Mouse (Mus musculus) heart, embryonic 15.5 days (tissue): ENCODE data around the gene Ankmy1. TPM values are rescaled to one million over a fixed set of nuclear protein-coding genes. Genes with fewer than 3 reads are reported as not detected.

Source experiments
- ATAC-seq: fragments of 200-750 bp; cut with Nextera tagmentation; replicated peaks from 2 replicates; pipeline ENCODE4 v1.8.0; 2017; ENCODE audit warnings: low read depth, moderate TSS enrichment; ENCODE audit not compliant: insufficient number of reproducible peaks, insufficient read depth, low FRiP score
- H3K27ac ChIP-seq: fragments of 300-500 bp; sonication (generic); 2 replicates; pipeline ENCODE4 v1.5.1; 2015; ENCODE audit warnings: mild to moderate bottlenecking, inconsistent platforms
- H3K27me3 ChIP-seq: fragments of 300-500 bp; sonication (generic); 2 replicates; pipeline ENCODE4 v1.6.1; 2015; ENCODE audit warnings: inconsistent platforms
- H3K36me3 ChIP-seq: fragments of 300-500 bp; sonication (generic); 2 replicates; pipeline ENCODE4 v1.6.1; 2015; ENCODE audit warnings: mild to moderate bottlenecking, inconsistent platforms
- H3K4me1 ChIP-seq: fragments of 300-500 bp; sonication (generic); replicated peaks from 2 replicates; pipeline ENCODE4 v1.6.1; 2015; ENCODE audit warnings: inconsistent platforms
- H3K4me2 ChIP-seq: fragments of 300-500 bp; sonication (generic); 2 replicates; pipeline ENCODE4 v1.6.1; 2015; ENCODE audit warnings: inconsistent platforms, mild to moderate bottlenecking, moderate library complexity
- H3K4me3 ChIP-seq: fragments of 300-500 bp; sonication (generic); 2 replicates; pipeline ENCODE4 v1.5.1; 2015; ENCODE audit warnings: mild to moderate bottlenecking, inconsistent platforms
- H3K9ac ChIP-seq: fragments of 300-500 bp; sonication (generic); 2 replicates; pipeline ENCODE4 v1.6.1; 2015; ENCODE audit warnings: mild to moderate bottlenecking, inconsistent platforms
- H3K9me3 ChIP-seq: fragments of 300-500 bp; sonication (generic); replicated peaks from 2 replicates; pipeline ENCODE4 v1.6.1; 2016; ENCODE audit warnings: inconsistent platforms
- WGBS: fragments of 180-500 bp; shearing (Covaris S2); methylation state at CpG from one replicate; pipeline ENCODE4 v1.1.7; 2015; ENCODE audit warnings: mixed read lengths; 5-methylcytosine and 5-hydroxymethylcytosine counted together
- polyA plus RNA-seq: library from polyadenylated mRNA; unstranded; fragments of >200 nt; fragmentation: Nextera tagmentation; extraction: Ambion mirVana; gene quantifications from 2 replicates; pipeline ENCODE4 v1.2.1, GENCODE M21; 2015

Gene Ankmy1
- polyA plus RNA-seq, 1 experiment from 2014 or later: 0.10 TPM

GRCm38 (mm10) chr1:92934182-92934827 is 31.6 kb upstream of the Ankmy1 start, which contains the start of gene Capn10:
Gene Capn10 (plus strand): TSS chr1:92934376.
- peak within 1 kb of the TSS; percentile 97 for H3K27ac ChIP-seq
- H3K4me2 ChIP-seq: peak within 1 kb of the TSS; percentile 85
- peak within 1 kb of the TSS; percentile 74 for H3K4me3 ChIP-seq
- peaks cover 32% of the 10 kb centered on the region for H3K4me1 ChIP-seq
- H3K36me3 ChIP-seq: peaks cover 11% of the 10 kb centered on the region; the same call in 1 of the 2 replicates
- peak; percentile 97 for ATAC-seq
- no peaks in the 10 kb centered on the region for H3K27me3 ChIP-seq
- peak within 1 kb of the TSS; percentile 54 for H3K9ac ChIP-seq
- under 1% methylated on average over 45 of the region's 45 CpGs for WGBS
- 0 out of 2 replicates have a peak, but pooled peaks cover 2% of the 10 kb centered on the region for H3K9me3 ChIP-seq

- 0 out of 2 replicates have a peak, but pooled peaks cover 2% of the 10 kb centered on the region for H3K9me3 ChIP-seq
- H3K4me2 ChIP-seq: peak overlapping the region; percentile 85
- H3K36me3 ChIP-seq: peaks cover 4% of the 10 kb centered on the region; the same call in 1 of the 2 replicates
- peaks cover 5% of the 10 kb centered on the region; the same call in 1 of the 2 replicates for H3K27me3 ChIP-seq
- H3K27ac ChIP-seq: peak overlapping the region; percentile 97
- peak overlapping the region; percentile 74 for H3K4me3 ChIP-seq
- H3K4me1 ChIP-seq: peaks cover 32% of the 10 kb centered on the region
- H3K9ac ChIP-seq: peak overlapping the region; percentile 54
- no peak for ATAC-seq
- 69% methylated on average over 4 of the region's 4 CpGs for WGBS
Measured at GRCm38 (mm10) chr1:92933611-92934010, 30.9 kb upstream of the Ankmy1 start.

GRCm38 (mm10) chr1:92930171-92930706 is 27.5 kb upstream of the Ankmy1 start:
- H3K4me1 ChIP-seq: peaks cover 15% of the 10 kb centered on the region
- ATAC-seq: no peak

GRCm38 (mm10) chr1:92921496-92921895 is 18.8 kb upstream of the Ankmy1 start:
- Histone ChIP-seq H3K4me2 (0 out of 2 replicates have a peak overlapping the region, but pooled peaks have one; percentile 23), H3K4me3 (no peak overlapping the region), H3K9ac (peak overlapping the region; percentile 31), H3K36me3 (peaks cover 44% of the 10 kb centered on the region), H3K9me3 (no peaks in the 10 kb centered on the region), H3K27me3 (no peaks in the 10 kb centered on the region), H3K27ac (peak overlapping the region; percentile 81), H3K4me1 (peaks cover 24% of the 10 kb centered on the region)
- 58% methylated on average over 4 of the region's 4 CpGs for WGBS
- peak; percentile 37; the same call in 1 of the 2 replicates for ATAC-seq

More at GRCm38 (mm10) chr1:92930171-92930706, 27.5 kb upstream of the Ankmy1 start:
- Histone ChIP-seq H3K9me3 (0 out of 2 replicates have a peak, but pooled peaks cover 2% of the 10 kb centered on the region), H3K27me3 (peaks cover 13% of the 10 kb centered on the region), H3K9ac (no peak overlapping the region), H3K4me3 (no peak overlapping the region), H3K27ac (no peak overlapping the region), H3K36me3 (no peaks in the 10 kb centered on the region), H3K4me2 (no peak overlapping the region)
- WGBS: 14% methylated on average over 1 of the region's 1 CpGs

GRCm38 (mm10) chr1:92920474-92921200 is 17.9 kb upstream of the Ankmy1 start:
- Histone ChIP-seq H3K27ac (peak overlapping the region; percentile 81), H3K9me3 (no peaks in the 10 kb centered on the region), H3K9ac (no peak overlapping the region), H3K4me1 (peaks cover 24% of the 10 kb centered on the region), H3K27me3 (no peaks in the 10 kb centered on the region), H3K4me3 (no peak overlapping the region), H3K4me2 (no peak overlapping the region), H3K36me3 (peaks cover 53% of the 10 kb centered on the region)
- ATAC-seq: no peak
- WGBS: 61% methylated on average over 7 of the region's 7 CpGs

- Histone ChIP-seq H3K9ac (no peak overlapping the region), H3K36me3 (peaks cover 61% of the 10 kb centered on the region), H3K4me1 (peaks cover 24% of the 10 kb centered on the region), H3K27ac (no peak overlapping the region), H3K4me3 (no peak overlapping the region), H3K27me3 (no peaks in the 10 kb centered on the region), H3K9me3 (no peaks in the 10 kb centered on the region), H3K4me2 (no peak overlapping the region)
- WGBS: 84% methylated on average over 12 of the region's 12 CpGs
- no peak for ATAC-seq
Measured at GRCm38 (mm10) chr1:92919775-92920174, 17.1 kb upstream of the Ankmy1 start.

- Histone ChIP-seq H3K4me2 (no peak overlapping the region), H3K9me3 (no peaks in the 10 kb centered on the region), H3K4me3 (no peak overlapping the region), H3K27ac (no peak overlapping the region), H3K36me3 (peaks cover 65% of the 10 kb centered on the region), H3K9ac (no peak overlapping the region), H3K27me3 (no peaks in the 10 kb centered on the region), H3K4me1 (peaks cover 24% of the 10 kb centered on the region)
- WGBS: 97% methylated on average over 11 of the region's 11 CpGs
- no peak for ATAC-seq
Measured at GRCm38 (mm10) chr1:92919151-92919550, 16.4 kb upstream of the Ankmy1 start.

GRCm38 (mm10) chr1:92916725-92917124 is 14.0 kb upstream of the Ankmy1 start:
- no peak for ATAC-seq
- no peaks in the 10 kb centered on the region for H3K9me3 ChIP-seq
- no peaks in the 10 kb centered on the region for H3K27me3 ChIP-seq
- peaks cover 29% of the 10 kb centered on the region for H3K4me1 ChIP-seq
- H3K4me3 ChIP-seq: no peak overlapping the region
- WGBS: 93% methylated on average over 9 of the region's 9 CpGs
- no peak overlapping the region for H3K4me2 ChIP-seq
- H3K36me3 ChIP-seq: peaks cover 65% of the 10 kb centered on the region
- H3K27ac ChIP-seq: no peak overlapping the region
- no peak overlapping the region for H3K9ac ChIP-seq

GRCm38 (mm10) chr1:92914993-92915392 is 12.3 kb upstream of the Ankmy1 start:
- H3K4me1 ChIP-seq: peaks cover 24% of the 10 kb centered on the region
- no peak for ATAC-seq
- no peak overlapping the region for H3K4me3 ChIP-seq
- no peak overlapping the region for H3K27ac ChIP-seq
- 92% methylated on average over 11 of the region's 11 CpGs for WGBS
- H3K36me3 ChIP-seq: peaks cover 54% of the 10 kb centered on the region
- no peak overlapping the region for H3K9ac ChIP-seq
- H3K9me3 ChIP-seq: no peaks in the 10 kb centered on the region
- no peak overlapping the region for H3K4me2 ChIP-seq
- no peaks in the 10 kb centered on the region for H3K27me3 ChIP-seq

GRCm38 (mm10) chr1:92914239-92914638 is 11.5 kb upstream of the Ankmy1 start:
- H3K36me3 ChIP-seq: peaks cover 46% of the 10 kb centered on the region
- no peak overlapping the region for H3K4me3 ChIP-seq
- no peak overlapping the region for H3K27ac ChIP-seq
- peaks cover 29% of the 10 kb centered on the region for H3K4me1 ChIP-seq
- no peaks in the 10 kb centered on the region for H3K27me3 ChIP-seq
- 75% methylated on average over 4 of the region's 4 CpGs for WGBS
- no peak for ATAC-seq
- H3K9ac ChIP-seq: no peak overlapping the region
- no peaks in the 10 kb centered on the region for H3K9me3 ChIP-seq
- H3K4me2 ChIP-seq: no peak overlapping the region

GRCm38 (mm10) chr1:92912286-92912685 is 9.6 kb upstream of the Ankmy1 start:
- Histone ChIP-seq H3K9ac (peak overlapping the region; percentile 91), H3K27ac (peak overlapping the region; percentile 93; the same call in 1 of the 2 replicates), H3K9me3 (no peaks in the 10 kb centered on the region), H3K4me1 (peaks cover 40% of the 10 kb centered on the region), H3K27me3 (no peaks in the 10 kb centered on the region), H3K4me3 (peak overlapping the region; percentile 62), H3K36me3 (peaks cover 27% of the 10 kb centered on the region), H3K4me2 (peak overlapping the region; percentile 83)
- WGBS: 44% methylated on average over 1 of the region's 1 CpGs
- ATAC-seq: no peak
